Mouse (Mus musculus) limb, embryonic 12.5 days (tissue): Measurements from ENCODE around the gene Lrrc19. TPM values are rescaled to one million over a fixed set of nuclear protein-coding genes. Genes with fewer than 3 reads are reported as not detected.

ENCODE experiments used
- ATAC-seq: fragments of 200-750 bp; cut with Nextera tagmentation; 2 replicates; pipeline ENCODE4 v1.8.0; 2017; ENCODE audit warnings: low read depth, moderate TSS enrichment; ENCODE audit not compliant: insufficient number of reproducible peaks, insufficient read depth, low FRiP score, low TSS enrichment
- H3K27ac ChIP-seq: fragments of 300-500 bp; sonication (generic); 2 replicates; pipeline ENCODE4 v1.5.1; 2016; ENCODE audit warnings: mild to moderate bottlenecking, moderate library complexity
- H3K27me3 ChIP-seq: fragments of 300-500 bp; sonication (generic); 2 replicates; pipeline ENCODE4 v1.6.1; 2016; ENCODE audit warnings: mild to moderate bottlenecking, moderate library complexity
- H3K36me3 ChIP-seq: fragments of 300-500 bp; sonication (generic); 2 replicates; pipeline ENCODE4 v1.6.1; 2016; ENCODE audit warnings: mild to moderate bottlenecking, moderate library complexity
- H3K4me1 ChIP-seq: fragments of 300-500 bp; sonication (generic); replicated peaks from 2 replicates; pipeline ENCODE4 v1.6.1; 2016
- H3K4me2 ChIP-seq: fragments of 300-500 bp; sonication (generic); 2 replicates; pipeline ENCODE4 v1.6.1; 2016; ENCODE audit warnings: mild to moderate bottlenecking, moderate library complexity
- H3K4me3 ChIP-seq: fragments of 300-500 bp; sonication (generic); replicated peaks from 2 replicates; pipeline ENCODE4 v1.5.1; 2016; ENCODE audit warnings: mild to moderate bottlenecking
- H3K9ac ChIP-seq: fragments of 300-500 bp; sonication (generic); replicated peaks from 2 replicates; pipeline ENCODE4 v1.6.1; 2016; ENCODE audit warnings: mild to moderate bottlenecking, moderate library complexity
- H3K9me3 ChIP-seq: fragments of 300-500 bp; sonication (generic); 2 replicates; pipeline ENCODE4 v1.6.1; 2016; ENCODE audit warnings: mild to moderate bottlenecking, moderate library complexity
- WGBS: fragments of 180-500 bp; shearing (Covaris S2); methylation state at CpG from one replicate; pipeline ENCODE4 v1.1.7; 2016; 5-methylcytosine and 5-hydroxymethylcytosine counted together
- polyA plus RNA-seq: library from polyadenylated mRNA; unstranded; fragments of >200 nt; fragmentation: Nextera tagmentation; extraction: Ambion mirVana; gene quantifications from 2 replicates; pipeline ENCODE4 v1.2.1, GENCODE M21; 2016

Lrrc19 gene
- polyA plus RNA-seq, 1 experiment from 2014 or later = 1.7 TPM

DNA sequence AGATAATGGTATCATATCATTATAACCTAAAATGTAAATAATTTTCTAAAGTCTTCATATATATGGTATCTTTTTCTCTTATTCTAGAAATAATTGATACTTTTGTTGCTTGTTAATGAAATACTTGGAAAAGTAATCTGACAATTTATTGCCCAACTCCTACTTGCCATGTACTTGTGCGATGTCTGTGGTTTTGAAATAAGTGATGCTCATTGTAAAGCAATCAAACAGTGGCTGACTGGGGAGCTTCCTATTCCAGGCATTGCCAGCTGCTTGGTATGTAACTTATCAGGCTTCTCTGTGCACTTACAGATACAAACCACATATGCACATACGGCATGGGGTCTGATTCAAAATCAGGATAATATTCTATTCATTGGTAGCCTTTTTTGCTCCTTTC lies 29.9 kb downstream of the Lrrc19 start:
- WGBS = 87% methylated on average over 2 of the region's 2 CpGs
- Histone ChIP-seq H3K36me3 (peaks cover 18% of the 10 kb centered on the region), H3K9ac (no peak overlapping the region), H3K4me1 (peaks cover 8% of the 10 kb centered on the region; the same call in 1 of the 2 replicates), H3K4me2 (no peak overlapping the region), H3K9me3 (no peaks in the 10 kb centered on the region), H3K27ac (no peak overlapping the region), H3K4me3 (no peak overlapping the region), H3K27me3 (no peaks in the 10 kb centered on the region)
- ATAC-seq = no peak

DNA sequence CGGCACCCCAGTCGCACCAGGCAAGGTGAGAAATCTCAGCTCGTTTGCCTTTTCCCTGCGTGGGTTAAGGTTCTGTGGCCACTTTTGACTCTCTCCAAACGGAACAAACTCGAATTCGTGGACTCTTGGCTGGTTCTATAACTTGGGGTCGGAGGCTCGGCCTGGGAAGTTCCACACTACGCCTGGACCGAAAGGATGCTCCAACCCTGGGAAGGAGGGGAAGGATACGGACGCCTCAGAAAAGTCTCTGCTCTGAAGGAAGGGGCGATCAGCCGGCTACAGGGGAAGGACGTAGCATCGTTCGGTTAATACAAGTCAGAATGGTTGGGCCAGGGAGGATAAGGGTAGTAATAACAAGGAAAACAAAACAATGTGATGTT lies 35.3 kb downstream of the Lrrc19 start:
- peak; percentile 69 for ATAC-seq
- Histone ChIP-seq H3K4me3 (peak overlapping the region; percentile 67), H3K27me3 (no peaks in the 10 kb centered on the region), H3K4me1 (peaks cover 8% of the 10 kb centered on the region; the same call in 1 of the 2 replicates), H3K36me3 (peaks cover 3% of the 10 kb centered on the region; the same call in 1 of the 2 replicates), H3K9me3 (no peaks in the 10 kb centered on the region), H3K4me2 (peak overlapping the region; percentile 69), H3K9ac (peak overlapping the region; percentile 75), H3K27ac (peak overlapping the region; percentile 83)
- 1% methylated on average over 18 of the region's 18 CpGs for WGBS

DNA sequence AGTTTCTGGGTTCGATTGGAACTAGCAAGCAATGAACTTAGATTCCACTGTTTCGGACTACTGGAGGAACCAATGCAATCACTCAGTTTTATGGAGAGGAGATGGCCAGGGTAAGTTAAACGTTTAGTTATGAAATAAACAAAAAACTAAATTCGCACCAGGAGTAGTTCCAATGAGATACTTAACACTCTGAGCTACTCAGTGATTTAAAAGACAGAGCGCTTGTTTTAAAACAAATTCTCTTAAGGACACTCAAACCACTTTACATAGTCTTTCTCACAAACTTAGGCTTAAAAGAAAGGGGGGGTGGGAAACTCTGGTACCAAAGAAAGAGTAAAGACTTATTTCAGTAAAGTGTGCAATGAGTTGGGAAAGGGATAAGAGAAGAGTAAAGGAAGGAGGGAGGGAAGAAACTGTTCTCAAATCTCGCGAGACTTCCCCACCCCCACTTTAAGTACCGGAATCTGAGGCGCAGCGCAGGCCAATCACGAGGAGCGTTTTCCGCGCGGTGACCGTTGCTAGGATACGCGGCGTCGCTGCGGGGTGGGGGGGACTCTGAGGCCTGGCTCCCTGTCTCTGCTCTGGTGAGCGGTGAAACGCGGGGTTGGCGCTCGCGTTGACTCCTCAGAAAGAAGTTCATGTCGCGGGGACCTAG lies 35.8 kb downstream of the Lrrc19 start, which contains the start of gene Ift74:
TSS of gene Ift74 (plus strand) at position 520 of the 655 bp plus-strand sequence.
- peak; percentile 99 for ATAC-seq
- Histone ChIP-seq H3K9ac (peak within 1 kb of the TSS; percentile 75), H3K27me3 (no peaks in the 10 kb centered on the region), H3K9me3 (no peaks in the 10 kb centered on the region), H3K36me3 (peaks cover 3% of the 10 kb centered on the region; the same call in 1 of the 2 replicates), H3K4me3 (peak within 1 kb of the TSS; percentile 67), H3K4me1 (peaks cover 8% of the 10 kb centered on the region; the same call in 1 of the 2 replicates), H3K4me2 (peak within 1 kb of the TSS; percentile 69), H3K27ac (peak within 1 kb of the TSS; percentile 83)
- 2% methylated on average over 29 of the region's 29 CpGs for WGBS

DNA sequence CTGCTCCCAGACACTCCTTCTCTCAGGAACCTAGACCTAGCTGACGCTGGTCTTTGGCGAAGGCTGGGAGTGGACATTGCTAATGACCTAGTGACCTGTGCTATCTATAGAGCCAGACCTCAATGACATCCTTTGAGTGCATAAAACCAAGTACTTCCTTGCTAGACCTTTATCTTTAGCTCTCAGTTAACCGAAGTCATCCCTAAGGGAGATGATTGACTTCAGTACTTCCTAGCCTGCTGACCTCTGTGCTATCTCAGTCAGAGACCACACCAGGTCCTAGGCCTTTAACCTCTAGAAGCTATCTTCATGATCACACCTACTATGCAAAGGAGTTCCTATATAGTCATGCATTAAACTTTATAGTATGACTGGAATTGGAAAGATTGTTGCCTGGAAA lies 39.6 kb downstream of the Lrrc19 start:
- H3K9me3 ChIP-seq = no peaks in the 10 kb centered on the region
- H3K9ac ChIP-seq = no peak overlapping the region
- no peak overlapping the region for H3K4me3 ChIP-seq
- H3K4me1 ChIP-seq = 0 out of 2 replicates have a peak, but pooled peaks cover 1% of the 10 kb centered on the region
- no peak overlapping the region for H3K4me2 ChIP-seq
- no peaks in the 10 kb centered on the region for H3K27me3 ChIP-seq
- H3K27ac ChIP-seq = no peak overlapping the region
- ATAC-seq = no peak
- no peaks in the 10 kb centered on the region for H3K36me3 ChIP-seq
- WGBS = 83% methylated on average over 3 of the region's 3 CpGs

DNA sequence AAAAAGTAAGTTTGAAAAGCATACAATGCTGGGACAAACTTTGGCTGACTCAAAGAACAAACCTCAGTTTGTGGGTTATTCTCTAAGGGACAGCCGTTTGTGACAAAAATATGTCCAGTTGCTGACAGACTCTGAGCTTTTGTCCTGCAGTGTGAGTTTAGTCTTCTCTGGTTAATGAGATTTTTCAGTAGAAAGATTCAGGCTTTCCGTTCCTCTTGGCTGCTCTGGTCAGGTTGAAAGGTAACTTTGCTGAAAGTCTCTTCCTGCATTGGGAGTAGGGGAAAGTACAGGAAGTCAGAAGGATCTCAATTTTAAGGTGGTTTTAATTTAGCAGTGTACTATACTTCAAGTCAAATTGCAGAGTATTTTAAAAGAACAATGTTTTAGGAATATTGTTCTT lies 44.4 kb downstream of the Lrrc19 start:
- H3K27ac ChIP-seq = no peak overlapping the region
- H3K4me3 ChIP-seq = no peak overlapping the region
- peaks cover 19% of the 10 kb centered on the region for H3K4me1 ChIP-seq
- no peaks in the 10 kb centered on the region for H3K9me3 ChIP-seq
- H3K9ac ChIP-seq = no peak overlapping the region
- ATAC-seq = no peak
- no peaks in the 10 kb centered on the region for H3K36me3 ChIP-seq
- H3K4me2 ChIP-seq = no peak overlapping the region
- H3K27me3 ChIP-seq = no peaks in the 10 kb centered on the region
- 88% methylated on average over 2 of the region's 2 CpGs for WGBS

DNA sequence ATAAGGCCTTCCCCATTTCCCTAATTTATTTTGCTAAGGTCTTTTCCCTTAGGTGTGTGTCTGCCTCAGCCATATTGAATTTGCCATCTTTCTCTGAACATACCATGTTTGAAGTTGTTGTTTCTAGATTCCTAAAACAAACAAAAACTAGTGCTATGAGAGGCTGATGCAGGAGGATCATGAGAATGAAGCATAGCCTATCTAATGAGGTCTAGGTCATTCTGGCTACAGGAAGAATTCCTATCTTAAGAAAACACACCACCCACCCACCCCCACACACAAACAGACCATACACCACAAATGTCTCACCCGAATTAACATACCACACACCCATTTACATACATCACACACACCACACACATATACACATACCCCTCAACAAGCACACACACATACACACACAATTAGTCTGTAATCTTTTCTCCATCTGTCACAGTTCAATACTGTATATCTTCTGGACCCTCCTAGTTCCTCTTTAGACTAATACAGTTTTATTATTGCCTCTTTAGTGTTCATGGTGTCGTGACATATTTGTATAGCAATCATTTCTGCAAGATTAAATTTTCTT lies 45.4 kb downstream of the Lrrc19 start:
- H3K36me3 ChIP-seq = no peaks in the 10 kb centered on the region
- H3K4me2 ChIP-seq = peak overlapping the region; percentile 73; the same call in 1 of the 2 replicates
- H3K4me1 ChIP-seq = peaks cover 21% of the 10 kb centered on the region
- no peaks in the 10 kb centered on the region for H3K27me3 ChIP-seq
- no peaks in the 10 kb centered on the region for H3K9me3 ChIP-seq
- no peak overlapping the region for H3K27ac ChIP-seq
- WGBS = 88% methylated on average over 2 of the region's 2 CpGs
- H3K4me3 ChIP-seq = no peak overlapping the region
- no peak for ATAC-seq
- no peak overlapping the region for H3K9ac ChIP-seq

DNA sequence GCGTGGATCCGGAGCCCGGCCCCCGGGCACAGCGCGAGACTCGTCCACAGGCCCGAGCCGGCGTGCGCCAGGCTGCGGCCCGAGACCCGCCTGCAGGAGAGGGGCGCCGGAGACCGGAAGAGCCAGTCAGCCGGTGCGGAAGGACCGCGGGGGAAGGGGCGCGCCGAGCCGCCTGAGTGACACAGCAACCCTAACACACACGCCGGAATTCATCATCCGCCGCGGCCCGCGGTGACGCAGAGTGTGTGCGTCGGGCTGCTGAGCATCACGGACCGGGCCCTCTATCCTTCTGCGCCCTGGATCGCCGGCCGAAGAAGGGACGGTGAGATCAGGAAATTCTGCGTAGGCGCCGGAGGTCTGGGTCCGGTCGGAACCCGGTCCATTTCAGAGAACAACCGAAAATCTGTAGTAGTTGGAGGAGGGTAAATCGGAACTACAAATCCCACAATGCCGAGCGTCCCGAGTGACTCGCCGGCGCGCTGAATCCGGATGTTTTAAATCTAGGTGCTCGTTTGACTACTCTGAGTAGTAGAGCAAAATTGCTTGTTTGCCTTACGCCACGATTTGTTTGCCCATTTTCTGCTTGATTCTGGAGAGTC lies 46.8 kb downstream of the Lrrc19 start, which contains the start of gene Plaa:
TSS of gene Plaa (minus strand) at position 214 of the 599 bp plus-strand sequence.
- Histone ChIP-seq H3K4me1 (peaks cover 21% of the 10 kb centered on the region), H3K9me3 (no peaks in the 10 kb centered on the region), H3K27ac (peak within 1 kb of the TSS; percentile 90), H3K36me3 (no peaks in the 10 kb centered on the region), H3K9ac (peak within 1 kb of the TSS; percentile 91), H3K4me3 (peak within 1 kb of the TSS; percentile 93), H3K27me3 (no peaks in the 10 kb centered on the region), H3K4me2 (peak within 1 kb of the TSS; percentile 73)
- ATAC-seq = peak; percentile 99
- WGBS = under 1% methylated on average over 57 of the region's 61 CpGs

DNA sequence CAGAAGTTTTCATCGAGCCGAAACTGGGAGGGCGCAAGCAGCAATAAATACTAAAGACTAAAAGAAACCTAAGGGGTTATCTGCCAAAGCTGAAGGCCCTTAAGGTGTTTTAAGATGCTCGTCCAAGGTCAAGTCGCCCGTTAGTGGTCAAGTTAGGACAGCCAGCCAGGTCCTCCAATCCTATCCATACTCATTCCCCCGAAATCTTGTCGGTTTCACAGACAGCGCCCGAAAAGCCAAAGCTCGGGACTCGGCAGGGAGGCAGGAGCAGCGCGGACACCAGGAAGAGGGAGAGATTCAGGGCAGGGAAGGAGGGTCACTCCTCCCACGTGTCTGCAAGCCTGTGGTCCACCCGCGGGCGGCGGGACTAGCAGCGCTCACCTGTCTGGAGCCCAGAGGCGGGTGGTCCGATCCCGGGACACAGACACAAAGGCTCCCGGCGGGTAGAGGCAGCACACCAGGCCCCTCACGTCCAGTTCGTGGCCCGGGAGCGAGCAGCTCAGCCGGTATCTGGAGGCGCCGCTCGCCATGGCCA lies 47.4 kb downstream of the Lrrc19 start:
- no peak; the same call in 1 of the 2 replicates for ATAC-seq
- WGBS = under 1% methylated on average over 33 of the region's 33 CpGs
- Histone ChIP-seq H3K4me2 (peak overlapping the region; percentile 73), H3K27me3 (no peaks in the 10 kb centered on the region), H3K4me3 (peak overlapping the region; percentile 93), H3K9ac (peak overlapping the region; percentile 91), H3K36me3 (no peaks in the 10 kb centered on the region), H3K9me3 (no peaks in the 10 kb centered on the region), H3K27ac (peak overlapping the region; percentile 90), H3K4me1 (peaks cover 21% of the 10 kb centered on the region)

DNA sequence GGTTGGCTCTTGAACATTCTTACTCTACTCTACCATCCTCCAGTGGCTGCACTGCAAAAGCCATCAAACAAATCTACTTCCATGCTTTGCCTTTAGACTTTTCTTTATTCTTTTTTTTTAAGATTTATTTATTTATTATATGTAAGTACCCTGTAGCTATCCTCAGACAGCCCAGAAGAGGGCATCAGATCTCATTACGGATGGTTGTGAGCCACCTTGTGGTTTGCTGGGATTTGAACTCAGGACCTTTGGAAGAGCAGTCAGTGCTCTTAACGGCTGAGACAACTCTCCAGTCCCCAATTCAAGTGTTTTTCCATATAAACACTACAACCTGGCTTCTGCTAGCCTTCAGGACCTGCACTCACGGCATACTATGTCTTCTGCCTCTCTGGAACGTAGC lies 48.5 kb downstream of the Lrrc19 start:
- Histone ChIP-seq H3K27ac (no peak overlapping the region), H3K9ac (no peak overlapping the region), H3K27me3 (no peaks in the 10 kb centered on the region), H3K36me3 (no peaks in the 10 kb centered on the region), H3K4me1 (peaks cover 21% of the 10 kb centered on the region), H3K4me3 (0 out of 2 replicates have a peak overlapping the region, but pooled peaks have one; percentile 93), H3K9me3 (no peaks in the 10 kb centered on the region), H3K4me2 (peak overlapping the region; percentile 73)
- 87% methylated on average over 4 of the region's 4 CpGs for WGBS
- no peak for ATAC-seq

DNA sequence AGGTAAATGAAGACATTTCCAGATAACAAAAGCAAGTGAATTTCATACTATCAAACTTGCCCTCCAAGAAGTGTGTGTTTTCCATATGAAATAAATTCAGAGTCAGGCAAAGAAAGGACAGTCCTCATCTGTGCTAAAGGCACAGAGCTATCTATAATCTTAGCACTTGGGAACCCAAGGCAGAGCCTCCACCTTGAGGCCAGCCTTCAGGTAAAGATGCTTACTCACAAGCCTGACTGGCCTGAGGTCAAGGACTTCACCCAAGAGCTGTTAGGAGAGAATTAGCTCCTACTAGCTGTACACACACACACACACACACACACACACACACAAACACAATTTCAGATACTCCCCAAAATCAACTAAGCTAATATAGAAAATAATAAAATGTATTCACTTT lies 57.2 kb downstream of the Lrrc19 start:
- no peak overlapping the region for H3K4me2 ChIP-seq
- no peak for ATAC-seq
- no peaks in the 10 kb centered on the region for H3K36me3 ChIP-seq
- H3K9ac ChIP-seq = no peak overlapping the region
- no peak overlapping the region for H3K27ac ChIP-seq
- no peaks in the 10 kb centered on the region for H3K9me3 ChIP-seq
- no peaks in the 10 kb centered on the region for H3K4me1 ChIP-seq
- no peaks in the 10 kb centered on the region for H3K27me3 ChIP-seq
- no peak overlapping the region for H3K4me3 ChIP-seq

DNA sequence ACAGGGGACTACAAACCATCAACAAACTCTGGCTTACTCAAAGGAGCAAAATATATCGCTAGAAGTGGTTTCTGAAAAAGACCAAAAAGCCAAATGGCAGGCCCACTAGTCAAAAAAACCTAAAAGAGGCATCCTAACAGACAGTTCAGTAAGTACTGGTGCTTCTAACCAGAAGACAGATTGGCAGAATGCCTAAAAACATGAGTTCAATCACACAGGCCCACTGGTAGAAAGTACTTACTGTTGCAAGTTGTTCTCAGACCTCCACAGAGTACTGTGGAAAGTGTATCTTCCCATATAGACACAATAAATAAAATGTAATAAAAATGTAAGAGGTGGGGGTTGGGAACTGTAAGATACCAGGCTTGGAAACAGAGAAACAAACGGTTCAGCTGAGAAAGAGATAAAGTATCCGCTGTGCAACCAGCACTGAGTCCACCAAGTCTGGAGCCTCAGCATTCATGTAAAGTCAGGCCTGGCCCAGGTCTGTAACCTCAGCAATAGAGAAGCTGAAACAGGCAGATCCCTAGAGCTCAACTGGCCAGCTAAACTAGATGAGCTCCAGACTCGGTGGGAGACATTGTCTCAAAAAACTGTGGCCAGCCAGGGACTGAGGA lies 58.1 kb downstream of the Lrrc19 start:
- ATAC-seq = no peak
- H3K9ac ChIP-seq = no peak overlapping the region
- no peak overlapping the region for H3K27ac ChIP-seq
- H3K4me1 ChIP-seq = no peaks in the 10 kb centered on the region
- H3K4me2 ChIP-seq = no peak overlapping the region
- H3K36me3 ChIP-seq = no peaks in the 10 kb centered on the region
- WGBS = 82% methylated on average over 4 of the region's 4 CpGs
- H3K4me3 ChIP-seq = no peak overlapping the region
- H3K9me3 ChIP-seq = no peaks in the 10 kb centered on the region
- H3K27me3 ChIP-seq = no peaks in the 10 kb centered on the region
